Mouse (Mus musculus): ENCODE measurements around the gene Gm9857.

GRCm38 (mm10) chr3:108961655-108962054 is 21.4 kb upstream of the Gm9857 start:
- no peak for TF ChIP-seq CTCF (IDR thresholded peaks at IDR 0.05; ENCODE audit: insufficient read depth, low read depth, low read length)
- TF ChIP-seq POLR2A (IDR thresholded peaks at IDR 0.05; ENCODE audit: insufficient read depth, low read depth, low read length), result no peak

Measured in olfactory bulb, adult 2 months (tissue).